Mouse (Mus musculus) embryonic facial prominence, embryonic 14.5 days (tissue): ENCODE measurements at regions not wholly inside any gene's neighbourhood (a gene's known extent, or its start where the extent isn't known, plus 50 kb on each side); places are given as distances from the start of the nearest gene placed in this dataset.

Experiments
- ATAC-seq: fragments of 200-750 bp; cut with Nextera tagmentation; 2 replicates; pipeline ENCODE4 v1.8.0; 2017; ENCODE audit warnings: low read depth, moderate number of reproducible peaks, moderate TSS enrichment
- DNase-seq: peaks from one replicate; pipeline ENCODE4 v3.0.0-alpha.2; 2015; ENCODE audit warnings: low spot score
- H3K27ac ChIP-seq: fragments of 300-500 bp; sonication (generic); replicated peaks from 2 replicates; pipeline ENCODE4 v1.5.1; 2014; ENCODE audit warnings: low read depth, mild to moderate bottlenecking, low read length, moderate library complexity
- H3K27me3 ChIP-seq: fragments of 300-500 bp; sonication (generic); replicated peaks from 2 replicates; pipeline ENCODE4 v1.6.1; 2014; ENCODE audit warnings: low read length; ENCODE audit not compliant: control insufficient read depth, insufficient read depth
- H3K36me3 ChIP-seq: fragments of 300-500 bp; sonication (generic); 2 replicates; pipeline ENCODE4 v1.6.1; 2014; ENCODE audit warnings: low read length, mixed read lengths; ENCODE audit not compliant: control insufficient read depth, insufficient read depth
- H3K4me1 ChIP-seq: fragments of 300-500 bp; sonication (generic); 2 replicates; pipeline ENCODE4 v1.6.1; 2014; ENCODE audit warnings: antibody characterized with exemption, low read length; ENCODE audit not compliant: control insufficient read depth, insufficient read depth
- H3K4me2 ChIP-seq: fragments of 300-500 bp; sonication (generic); 2 replicates; pipeline ENCODE4 v1.6.1; 2014; ENCODE audit warnings: low read depth, mild to moderate bottlenecking, low read length, moderate library complexity, mixed read lengths
- H3K4me3 ChIP-seq: fragments of 300-500 bp; sonication (generic); 2 replicates; pipeline ENCODE4 v1.5.1; 2014; ENCODE audit warnings: low read depth, mild to moderate bottlenecking, low read length
- H3K9ac ChIP-seq: fragments of 300-500 bp; sonication (generic); 2 replicates; pipeline ENCODE4 v1.6.1; 2014; ENCODE audit warnings: low read depth, mild to moderate bottlenecking, low read length, moderate library complexity, mixed read lengths
- H3K9me3 ChIP-seq: fragments of 300-500 bp; sonication (generic); 2 replicates; pipeline ENCODE4 v1.6.1; 2016; ENCODE audit warnings: low read length; ENCODE audit not compliant: control insufficient read depth
- WGBS: fragments of 180-500 bp; shearing (Covaris S2); extraction: QIAGEN DNeasy Blood & Tissue Kit; methylation state at CpG from one replicate; pipeline ENCODE4 v1.1.7; 2014; 5-methylcytosine and 5-hydroxymethylcytosine counted together

DNA sequence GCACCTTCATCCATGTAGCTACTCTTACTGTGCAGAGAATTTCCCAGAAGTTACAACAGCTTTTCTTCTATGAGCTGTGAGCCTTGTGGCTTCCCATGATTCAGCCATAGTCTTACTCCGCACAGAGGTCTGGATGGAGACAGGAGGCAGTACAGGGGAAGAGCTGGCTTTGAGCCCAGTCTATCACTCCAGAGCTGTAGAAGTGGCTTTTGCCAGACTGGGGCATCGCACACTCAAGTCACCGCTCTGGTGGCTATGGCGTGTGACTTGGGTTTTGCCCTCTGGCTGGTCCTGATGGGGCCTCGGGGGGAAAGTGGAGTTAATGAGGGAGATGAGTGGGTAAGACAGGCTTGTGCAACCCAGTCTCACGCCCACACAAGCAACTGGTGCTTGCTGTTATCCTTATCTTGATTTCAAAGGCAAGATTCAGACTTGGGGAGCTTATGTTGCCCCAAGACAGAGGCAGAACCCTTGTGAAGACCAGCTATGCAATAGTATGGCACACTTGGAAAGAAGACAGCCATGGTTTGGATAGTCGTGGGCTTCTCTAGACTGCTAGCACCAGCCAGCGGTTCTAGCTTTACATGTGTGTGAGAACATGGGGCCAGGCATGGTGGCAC is 81.7 kb upstream of the Zfp217 start:
- H3K4me2 ChIP-seq: no peak overlapping the region
- H3K4me3 ChIP-seq: no peak overlapping the region
- ATAC-seq (no peak), DNase-seq (no peak)
- no peaks in the 10 kb centered on the region for H3K36me3 ChIP-seq
- no peaks in the 10 kb centered on the region for H3K4me1 ChIP-seq
- no peaks in the 10 kb centered on the region for H3K9me3 ChIP-seq
- 85% methylated on average over 8 of the region's 8 CpGs for WGBS
- no peak overlapping the region for H3K27ac ChIP-seq
- no peaks in the 10 kb centered on the region for H3K27me3 ChIP-seq
- H3K9ac ChIP-seq: no peak overlapping the region

DNA sequence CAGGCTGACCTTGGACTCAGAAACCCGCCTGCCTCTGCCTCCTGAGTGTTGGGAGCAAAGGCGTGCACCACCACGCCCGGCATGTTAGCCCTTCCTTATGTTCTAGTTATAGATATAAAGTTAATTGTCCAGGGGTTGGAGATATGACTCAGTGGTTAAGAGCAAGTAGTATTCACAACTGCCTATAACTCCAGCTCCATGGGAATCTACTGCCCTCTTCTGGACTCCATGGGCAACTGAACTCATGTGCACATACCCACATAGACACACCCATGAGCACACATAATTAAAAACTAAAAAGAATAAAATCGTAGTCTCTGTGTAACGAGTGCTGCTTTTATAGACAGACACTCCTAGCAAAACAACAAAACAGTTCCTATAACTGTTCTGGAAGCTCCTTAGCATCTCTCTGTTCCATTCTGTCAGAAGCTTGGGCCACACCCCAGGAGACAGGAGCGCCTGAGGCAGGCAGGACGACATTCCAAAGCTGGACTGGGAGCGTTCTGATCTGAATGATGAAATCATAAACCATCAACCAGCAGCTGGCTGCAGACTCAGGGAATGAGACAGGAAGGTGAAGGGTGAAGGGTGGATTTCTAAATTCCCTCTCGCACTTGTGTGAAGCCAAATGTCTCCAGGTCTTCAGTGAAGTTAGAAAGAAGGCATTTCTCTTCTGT is 80.6 kb upstream of the Zfp217 start:
- DNase-seq (no peak), ATAC-seq (no peak)
- Histone ChIP-seq H3K4me3 (no peak overlapping the region), H3K9me3 (no peaks in the 10 kb centered on the region), H3K4me1 (no peaks in the 10 kb centered on the region), H3K4me2 (no peak overlapping the region), H3K9ac (no peak overlapping the region), H3K27ac (no peak overlapping the region), H3K27me3 (no peaks in the 10 kb centered on the region), H3K36me3 (no peaks in the 10 kb centered on the region)
- WGBS: 80% methylated on average over 10 of the region's 10 CpGs

DNA sequence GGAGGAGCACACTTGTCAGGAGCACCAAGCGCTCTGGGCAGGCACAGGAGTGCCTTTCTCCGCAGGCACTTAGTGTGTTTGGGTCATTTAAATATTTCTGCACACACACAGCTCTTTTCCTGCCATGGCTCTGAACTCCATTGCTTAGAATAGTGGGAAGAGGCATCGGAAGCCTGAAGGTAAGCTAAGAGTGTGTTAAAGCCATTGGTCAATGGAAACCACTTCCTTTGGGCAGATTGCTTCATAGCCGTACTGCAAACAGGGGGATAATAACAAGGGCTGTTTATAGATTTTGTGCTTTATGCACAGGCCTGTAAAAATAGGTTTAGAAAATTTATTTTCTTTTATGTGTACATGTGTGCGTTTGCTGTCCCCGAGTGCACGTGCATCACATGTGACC is 76.0 kb upstream of the Zfp217 start:
- H3K4me1 ChIP-seq: peaks cover 15% of the 10 kb centered on the region
- H3K27me3 ChIP-seq: no peaks in the 10 kb centered on the region
- H3K4me3 ChIP-seq: no peak overlapping the region
- DNase-seq (no peak), ATAC-seq (no peak)
- H3K9me3 ChIP-seq: no peaks in the 10 kb centered on the region
- no peak overlapping the region for H3K9ac ChIP-seq
- H3K36me3 ChIP-seq: no peaks in the 10 kb centered on the region
- H3K4me2 ChIP-seq: no peak overlapping the region
- 78% methylated on average over 7 of the region's 7 CpGs for WGBS
- no peak overlapping the region for H3K27ac ChIP-seq

DNA sequence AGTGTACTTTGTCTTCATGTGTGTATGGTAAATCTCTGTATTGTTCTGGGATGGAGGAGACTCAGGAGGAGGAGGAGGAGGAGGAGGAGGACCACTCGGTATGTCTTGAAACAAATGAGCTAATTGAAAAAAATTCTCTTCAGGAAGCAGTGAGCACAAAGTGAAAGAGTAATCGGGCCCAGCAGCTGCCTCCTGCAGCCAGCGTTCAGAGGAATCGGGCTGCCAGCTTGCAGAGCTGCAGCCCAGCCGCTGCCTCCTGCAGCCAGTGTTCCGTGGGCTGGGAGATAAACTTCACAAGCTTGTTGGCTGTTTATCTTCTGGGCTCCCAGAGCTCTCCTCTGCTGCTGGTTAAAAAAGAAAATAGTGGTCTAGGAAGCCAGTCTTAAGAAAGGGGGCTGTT is 74.9 kb upstream of the Zfp217 start:
- Histone ChIP-seq H3K27me3 (no peaks in the 10 kb centered on the region), H3K9ac (peak overlapping the region; percentile 49; the same call in 1 of the 2 replicates), H3K4me2 (peak overlapping the region; percentile 48), H3K27ac (peak overlapping the region; percentile 6), H3K36me3 (no peaks in the 10 kb centered on the region), H3K4me1 (peaks cover 15% of the 10 kb centered on the region), H3K9me3 (no peaks in the 10 kb centered on the region), H3K4me3 (no peak overlapping the region)
- WGBS: 2% methylated on average over 6 of the region's 6 CpGs
- peak; percentile 69 for DNase-seq
- no peak for ATAC-seq

DNA sequence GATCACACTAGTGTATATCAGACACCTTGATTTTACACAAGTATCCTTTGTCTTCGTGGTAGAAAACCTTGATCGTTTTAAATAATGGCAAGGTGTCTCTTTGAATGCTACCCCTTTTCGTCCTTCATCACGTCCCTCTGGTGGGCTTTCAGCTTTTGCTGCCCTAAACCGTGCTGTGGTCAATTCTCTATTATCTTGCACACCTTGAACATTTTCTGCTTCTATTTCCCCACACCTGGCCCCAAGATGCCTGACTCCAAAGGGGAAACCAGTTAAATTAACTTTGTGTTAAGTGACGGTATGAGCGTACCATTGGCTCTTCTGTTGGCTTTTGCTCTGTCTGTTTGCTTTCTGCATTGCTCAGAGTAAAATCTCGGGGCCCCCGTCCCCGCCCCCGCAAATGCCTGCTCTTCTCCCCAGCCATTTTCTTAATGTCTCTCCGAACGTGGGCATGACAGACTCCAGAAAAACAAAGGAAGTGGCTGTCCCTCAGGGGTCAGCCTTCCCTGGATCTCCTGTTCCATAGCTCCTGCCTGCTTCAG is 74.2 kb upstream of the Zfp217 start:
- 10% methylated on average over 13 of the region's 13 CpGs for WGBS
- Histone ChIP-seq H3K27ac (peak overlapping the region; percentile 6), H3K4me2 (peak overlapping the region; percentile 48), H3K9me3 (no peaks in the 10 kb centered on the region), H3K9ac (no peak overlapping the region; the same call in 1 of the 2 replicates), H3K36me3 (no peaks in the 10 kb centered on the region), H3K4me3 (no peak overlapping the region), H3K27me3 (no peaks in the 10 kb centered on the region), H3K4me1 (peaks cover 15% of the 10 kb centered on the region)
- ATAC-seq (no peak), DNase-seq (no peak)

DNA sequence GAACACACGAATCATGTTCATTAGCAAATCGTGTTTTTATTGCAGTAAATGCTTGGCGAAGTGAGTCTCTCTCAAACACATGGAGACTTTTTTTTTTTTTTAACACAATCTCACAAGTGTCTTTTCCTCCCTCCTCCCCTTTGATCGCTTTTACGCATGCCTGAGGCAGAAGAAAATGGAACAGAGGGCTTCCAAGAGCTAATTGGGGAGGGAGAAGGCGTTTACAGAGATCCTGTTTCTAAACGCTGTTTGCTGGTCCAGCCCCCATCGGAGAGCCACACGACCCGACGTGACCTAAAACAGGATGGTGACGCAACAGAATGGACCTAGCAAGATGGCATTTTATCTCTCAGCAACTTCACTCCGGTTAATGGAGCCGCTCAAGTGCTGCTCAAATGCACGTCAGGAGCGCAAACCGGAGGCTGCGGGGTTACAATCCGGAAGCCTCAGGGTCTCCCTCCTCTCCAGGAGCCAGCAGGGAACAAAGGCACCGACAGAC is 73.0 kb upstream of the Zfp217 start:
- peak; percentile 85 for DNase-seq
- Histone ChIP-seq H3K36me3 (no peaks in the 10 kb centered on the region), H3K4me3 (peak overlapping the region; percentile 35), H3K27ac (peak overlapping the region; percentile 89), H3K4me1 (peaks cover 15% of the 10 kb centered on the region), H3K27me3 (no peaks in the 10 kb centered on the region), H3K9me3 (no peaks in the 10 kb centered on the region), H3K9ac (peak overlapping the region; percentile 45), H3K4me2 (peak overlapping the region; percentile 73)
- under 1% methylated on average over 20 of the region's 20 CpGs for WGBS
- peak; percentile 24 for ATAC-seq

DNA sequence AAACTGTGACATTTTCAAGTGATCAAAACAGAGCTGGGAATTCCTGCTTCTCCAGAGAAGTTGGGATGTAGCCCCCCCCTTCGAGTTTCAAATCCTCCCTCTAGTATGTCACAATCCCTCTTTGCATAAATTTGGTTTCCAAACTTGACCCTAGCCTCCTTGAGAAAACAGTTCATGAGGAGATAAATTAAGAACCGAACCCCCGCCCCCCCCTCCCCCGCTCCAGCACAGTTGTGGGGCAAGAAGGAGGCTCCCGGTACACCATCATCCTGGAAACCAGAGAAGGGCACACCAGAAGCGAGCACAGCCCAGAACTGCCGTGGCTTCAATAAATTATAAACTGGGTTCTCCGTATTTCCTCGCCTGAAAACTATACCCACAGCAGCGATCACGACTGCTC is 72.5 kb upstream of the Zfp217 start:
- no peaks in the 10 kb centered on the region for H3K27me3 ChIP-seq
- peak overlapping the region; percentile 89 for H3K27ac ChIP-seq
- DNase-seq (no peak), ATAC-seq (no peak)
- no peak overlapping the region for H3K9ac ChIP-seq
- peaks cover 15% of the 10 kb centered on the region for H3K4me1 ChIP-seq
- 6% methylated on average over 11 of the region's 11 CpGs for WGBS
- H3K4me3 ChIP-seq: peak overlapping the region; percentile 35
- peak overlapping the region; percentile 73 for H3K4me2 ChIP-seq
- no peaks in the 10 kb centered on the region for H3K36me3 ChIP-seq
- no peaks in the 10 kb centered on the region for H3K9me3 ChIP-seq

DNA sequence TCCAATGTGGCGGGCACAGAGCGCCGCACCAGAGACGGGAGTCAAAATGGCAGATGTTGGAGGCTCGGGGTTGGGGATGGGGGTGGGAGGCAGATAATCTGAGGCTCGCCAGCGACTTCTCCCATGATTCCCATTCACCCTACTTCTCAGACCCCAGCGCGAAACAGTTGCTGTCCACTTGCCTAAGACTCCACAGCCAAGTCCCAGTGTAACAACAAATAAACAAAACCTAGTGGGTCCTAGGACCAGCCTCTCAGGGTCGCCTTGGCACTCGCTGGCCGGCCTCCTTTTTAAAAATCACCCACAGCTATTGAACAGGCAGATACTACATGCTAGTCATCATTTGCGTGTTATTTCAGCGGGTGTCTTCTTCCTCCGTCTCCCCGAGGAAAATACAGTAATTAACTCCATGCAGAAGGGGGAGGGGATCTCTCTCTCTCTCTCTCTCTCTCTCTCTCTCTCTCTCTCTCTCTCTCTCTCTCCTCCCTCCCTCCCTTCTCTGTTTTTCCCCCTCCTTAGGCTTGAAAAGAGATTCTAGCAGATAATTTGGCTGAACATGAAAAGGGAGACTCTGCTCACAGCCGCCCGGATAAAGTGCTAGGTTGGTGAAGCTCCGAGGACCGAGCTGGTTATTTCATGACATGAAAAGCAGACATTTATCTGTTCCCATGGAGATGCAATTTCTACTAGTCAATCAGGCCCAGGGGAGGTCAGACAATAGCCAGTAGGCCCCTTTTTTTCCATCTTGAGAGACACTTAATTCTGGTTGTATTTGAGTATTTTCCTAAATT is 71.9 kb upstream of the Zfp217 start:
- no peaks in the 10 kb centered on the region for H3K27me3 ChIP-seq
- peaks cover 5% of the 10 kb centered on the region; the same call in 1 of the 2 replicates for H3K9me3 ChIP-seq
- peaks cover 15% of the 10 kb centered on the region for H3K4me1 ChIP-seq
- peak; percentile 41 for DNase-seq
- WGBS: 2% methylated on average over 20 of the region's 20 CpGs
- H3K9ac ChIP-seq: peak overlapping the region; percentile 64
- no peaks in the 10 kb centered on the region for H3K36me3 ChIP-seq
- ATAC-seq: no peak
- peak overlapping the region; percentile 73 for H3K4me2 ChIP-seq
- peak overlapping the region; percentile 89 for H3K27ac ChIP-seq
- H3K4me3 ChIP-seq: peak overlapping the region; percentile 36
